Mouse (Mus musculus) testis, postnatal 14 days (tissue): ENCODE measurements around the gene Atp9a.

Source experiments
- DNase-seq: peaks from one replicate; pipeline ENCODE4 v3.0.0; 2021; ENCODE audit warnings: low spot score

Atp9a gene

DNA sequence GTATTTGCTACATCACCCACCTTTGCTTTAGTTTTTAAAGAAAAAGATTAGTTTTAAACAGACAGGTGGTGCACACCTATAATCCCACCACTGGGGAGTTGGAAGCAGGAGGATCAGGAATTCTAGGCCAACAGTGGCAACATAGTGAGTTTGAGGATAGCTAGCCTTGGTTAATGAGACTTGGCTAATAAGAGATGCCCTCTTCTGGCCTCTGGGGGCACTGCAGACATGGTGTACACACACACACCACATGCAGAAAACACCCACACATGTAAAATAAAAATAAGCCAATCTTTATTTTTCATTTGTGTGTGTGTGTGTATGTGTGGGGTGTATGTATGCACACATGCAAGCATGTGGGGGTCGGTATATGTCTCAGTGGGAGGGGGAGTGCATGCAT lies 3.4 kb downstream of the Atp9a start:
- DNase-seq, result no peak

DNA sequence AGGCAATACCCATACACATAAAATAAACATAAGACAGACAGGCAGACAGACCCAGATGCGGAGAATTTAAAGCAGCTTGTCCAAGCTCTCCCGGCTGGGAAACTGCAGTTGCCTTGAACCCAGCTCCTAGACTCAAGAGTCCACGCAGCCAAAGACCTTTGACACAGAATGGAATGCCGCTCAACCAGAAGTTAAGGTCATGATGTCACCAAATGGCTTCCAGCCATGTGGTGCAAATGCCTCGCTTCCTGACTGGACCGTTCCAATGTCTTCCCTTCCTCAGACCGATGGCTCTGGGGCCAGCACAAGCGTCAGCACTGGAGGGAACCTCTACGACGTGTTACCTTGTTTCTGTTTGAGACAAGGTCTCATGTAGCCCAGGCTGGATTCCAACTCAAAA lies 4.3 kb downstream of the Atp9a start:
- DNase-seq, result no peak

DNA sequence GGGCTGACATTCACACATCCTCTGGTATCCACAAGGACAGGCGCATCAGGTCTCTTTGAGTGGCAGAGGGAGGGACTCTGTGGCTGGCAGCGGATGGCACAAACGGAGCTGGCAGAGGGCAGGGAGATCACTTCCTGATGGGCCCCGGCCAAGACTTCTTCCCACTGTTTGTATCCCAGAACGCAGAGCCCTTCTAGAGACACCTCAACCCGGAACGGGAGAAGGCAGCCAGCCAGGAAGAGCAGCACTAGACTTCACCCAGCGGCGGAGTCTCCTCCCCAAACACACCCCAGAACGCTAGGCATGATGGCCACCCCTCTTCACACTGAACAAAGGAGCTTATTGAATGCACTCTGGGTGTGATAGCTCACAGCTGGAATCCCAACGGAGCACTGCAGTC lies 8.2 kb downstream of the Atp9a start:
- peak; percentile 68 for DNase-seq

DNA sequence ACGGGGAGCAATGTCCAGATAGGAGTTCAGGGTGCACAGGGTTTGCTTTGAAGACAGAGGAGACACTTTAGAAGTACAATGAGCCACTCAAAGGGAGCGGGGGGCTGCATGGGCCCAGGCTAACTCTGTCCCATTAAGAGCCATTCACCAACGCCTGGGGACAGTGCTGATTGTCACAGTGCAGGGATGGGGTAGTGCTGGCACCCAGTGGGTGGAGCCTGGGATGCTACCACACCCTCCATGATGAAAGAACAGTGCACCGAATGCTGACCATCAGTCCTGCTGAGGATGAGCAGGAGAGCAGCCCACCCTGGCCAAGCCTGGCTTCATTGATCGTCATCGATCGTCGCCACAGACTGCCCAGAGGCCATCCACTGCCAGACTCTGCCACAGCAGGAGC lies 11.0 kb downstream of the Atp9a start:
- DNase-seq, result no peak

DNA sequence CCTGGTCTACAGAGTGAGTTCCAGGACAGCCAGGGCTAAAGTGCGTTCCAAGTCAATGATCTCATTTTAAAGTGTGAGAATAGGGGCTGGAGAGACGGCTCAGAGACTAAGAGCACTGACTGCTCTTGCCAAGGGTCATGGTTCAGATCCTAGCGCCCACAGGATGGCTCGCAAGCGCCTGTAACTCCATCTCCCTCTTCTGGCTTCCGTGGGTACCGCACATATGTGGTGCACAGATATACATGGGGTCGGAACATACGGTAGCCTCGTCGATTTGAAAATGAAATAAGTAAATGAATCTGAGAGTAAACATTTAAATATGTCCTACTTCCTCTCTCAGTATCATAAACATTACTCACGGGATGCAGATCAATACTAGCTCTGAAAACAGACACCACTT lies 12.5 kb downstream of the Atp9a start:
- no peak for DNase-seq

DNA sequence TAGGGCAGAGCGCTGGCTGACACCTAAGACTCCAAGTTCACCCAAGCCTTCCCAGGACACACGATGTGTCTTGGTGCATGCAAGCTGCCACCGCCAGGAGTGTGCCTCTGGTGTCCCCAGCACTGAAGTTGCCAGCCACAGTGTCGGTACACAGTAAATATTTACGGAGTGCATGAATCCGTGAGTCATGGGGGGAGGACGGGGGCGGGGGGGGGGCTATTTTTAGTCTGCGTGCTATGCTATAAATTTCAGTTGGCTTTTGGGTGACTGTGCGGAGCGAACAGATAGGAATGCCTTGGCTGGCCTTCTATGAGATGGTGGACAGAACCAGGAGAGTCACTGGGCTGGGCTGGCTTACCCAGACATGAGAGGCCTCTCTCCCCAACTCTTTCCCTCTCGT lies 14.2 kb downstream of the Atp9a start:
- DNase-seq, result no peak

DNA sequence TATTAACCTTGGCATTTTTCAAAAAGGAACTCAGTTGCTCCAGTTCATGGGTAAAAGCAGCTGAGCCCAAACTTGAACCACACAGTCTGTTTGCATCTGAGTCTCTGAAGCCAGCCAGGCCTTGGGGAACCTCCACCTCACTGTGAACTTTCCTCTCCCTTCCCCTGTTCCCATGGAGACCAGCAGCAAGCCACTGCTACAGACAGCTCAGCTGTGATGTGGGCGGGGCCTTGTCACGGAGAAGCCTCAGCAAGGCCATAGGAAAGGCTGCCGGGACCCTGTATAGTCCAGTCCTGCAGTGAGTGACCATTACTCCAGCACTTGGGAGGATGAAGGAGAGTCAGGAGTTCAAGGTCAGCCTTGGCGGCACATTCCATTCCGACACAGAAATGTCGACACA lies 16.2 kb downstream of the Atp9a start:
- DNase-seq, result peak; percentile 68

DNA sequence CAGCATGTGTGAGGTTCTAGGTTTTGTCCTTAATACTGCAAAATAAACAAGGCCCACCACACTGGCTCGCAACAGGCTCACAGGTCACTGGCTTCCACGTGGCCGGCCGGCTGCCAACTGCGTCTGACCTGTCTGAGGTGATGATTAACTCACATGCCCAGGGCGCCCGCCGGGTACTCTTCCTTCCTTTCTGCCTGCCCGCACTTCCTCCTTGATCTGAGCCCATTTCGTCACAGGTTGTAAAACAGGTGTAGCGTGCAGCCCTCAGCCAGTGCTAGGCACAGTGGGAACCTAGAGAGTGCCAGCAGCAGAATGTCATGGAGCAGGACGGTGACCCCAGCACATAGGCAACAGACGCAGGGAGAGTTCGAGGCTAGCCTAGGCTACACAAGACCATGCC lies 20.9 kb downstream of the Atp9a start:
- DNase-seq, result no peak

DNA sequence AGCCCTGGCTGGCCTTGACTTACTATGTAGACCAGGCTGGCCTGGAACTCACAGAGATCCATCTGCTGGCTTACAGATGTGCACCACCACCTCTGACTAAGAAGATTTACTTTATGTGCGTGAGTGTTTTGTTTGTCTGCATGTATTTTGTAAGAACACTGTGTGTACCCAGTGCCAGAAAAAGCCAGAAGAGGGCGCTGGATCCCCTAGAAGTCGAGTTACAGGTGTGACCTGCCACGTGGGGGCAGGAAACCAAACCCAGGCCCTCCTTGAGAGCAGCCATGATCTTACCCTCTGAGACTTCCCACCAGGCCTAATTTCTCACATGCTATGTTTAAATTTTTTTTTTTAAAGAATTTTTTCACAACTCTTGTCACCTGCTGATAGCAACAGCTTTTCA lies 22.5 kb downstream of the Atp9a start:
- no peak for DNase-seq

DNA sequence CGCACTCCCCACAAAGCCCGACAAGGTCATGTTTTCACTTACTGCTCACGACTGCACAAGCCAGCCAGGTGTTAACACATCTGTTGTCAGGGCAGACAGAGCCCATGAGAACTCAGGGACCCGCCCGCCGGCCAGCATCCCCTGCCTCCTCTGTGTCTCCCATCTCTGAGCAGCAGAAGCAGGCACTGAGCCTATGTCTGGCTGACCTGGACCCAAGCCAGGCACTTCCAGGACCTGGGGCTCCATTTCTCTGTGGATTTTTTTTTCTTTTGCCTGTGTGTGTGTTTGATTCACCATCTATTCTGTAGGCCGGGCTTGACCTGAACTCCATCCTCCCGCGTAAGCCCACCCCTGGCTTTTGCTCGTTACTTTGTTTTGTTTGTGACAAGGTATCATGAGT lies 23.5 kb downstream of the Atp9a start:
- peak; percentile 20 for DNase-seq

DNA sequence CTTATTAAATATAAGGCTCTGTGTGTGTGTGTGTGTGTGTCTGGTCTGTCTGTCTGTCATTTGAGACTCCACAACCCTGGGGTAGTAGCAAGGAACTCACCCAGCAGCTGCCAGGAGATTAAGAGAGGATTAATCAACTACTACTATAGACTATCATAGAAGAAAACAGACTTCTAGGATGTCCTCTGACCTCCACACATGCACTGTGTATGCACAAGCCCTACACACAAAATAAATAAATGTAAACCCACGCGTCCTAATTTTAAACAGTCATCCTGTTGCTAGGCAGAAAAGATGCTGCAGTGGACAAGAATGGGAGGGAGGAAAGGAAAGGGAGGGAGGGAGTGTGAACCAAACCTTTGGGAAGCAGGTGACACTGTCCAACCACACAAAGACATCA lies 23.9 kb downstream of the Atp9a start:
- no peak for DNase-seq

DNA sequence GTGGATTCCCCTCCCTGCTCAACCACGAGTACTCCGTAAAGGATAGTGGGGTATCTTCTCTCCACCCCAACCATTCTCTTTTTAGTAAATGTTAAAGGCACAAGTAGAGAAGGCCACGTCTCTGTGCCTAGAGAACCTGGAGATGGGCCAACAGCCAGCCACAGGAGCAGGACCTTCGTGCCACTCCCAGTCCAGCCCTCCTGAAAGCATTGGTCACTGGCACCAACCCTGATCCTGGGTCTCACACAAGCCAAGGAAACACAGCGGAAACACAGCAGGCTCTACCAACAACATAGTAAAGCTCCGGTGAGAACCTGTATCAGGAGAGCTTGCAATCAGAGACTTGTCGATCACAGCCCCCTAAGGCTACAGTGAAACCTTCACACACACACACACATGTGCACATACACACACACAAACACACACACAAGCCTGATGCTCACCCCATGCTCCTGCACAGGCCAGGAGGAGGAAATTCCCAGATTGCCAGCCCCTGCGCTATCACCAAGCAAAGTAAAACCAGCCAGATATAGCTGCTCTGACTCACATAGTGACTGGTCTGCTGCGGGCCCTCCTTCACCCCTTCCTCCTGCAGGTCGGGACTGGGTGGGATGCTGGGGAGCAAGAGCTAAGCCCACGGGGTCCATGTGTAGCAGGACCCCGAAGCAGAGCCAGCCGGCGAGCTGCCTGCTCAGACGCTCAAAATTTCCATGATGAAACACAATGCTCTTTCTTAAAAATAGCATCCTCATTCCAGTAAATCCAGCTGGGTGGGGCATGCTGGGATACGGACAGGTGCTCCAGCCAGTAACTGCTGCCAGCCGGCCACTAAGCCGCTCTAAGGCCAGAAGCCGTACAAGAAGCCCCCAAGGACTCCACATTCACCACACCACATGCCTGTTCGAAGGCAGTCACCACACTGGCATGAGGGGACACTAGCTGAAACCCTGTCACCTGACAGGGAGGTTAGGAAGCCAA lies 29.7 kb downstream of the Atp9a start:
- DNase-seq, result no peak

DNA sequence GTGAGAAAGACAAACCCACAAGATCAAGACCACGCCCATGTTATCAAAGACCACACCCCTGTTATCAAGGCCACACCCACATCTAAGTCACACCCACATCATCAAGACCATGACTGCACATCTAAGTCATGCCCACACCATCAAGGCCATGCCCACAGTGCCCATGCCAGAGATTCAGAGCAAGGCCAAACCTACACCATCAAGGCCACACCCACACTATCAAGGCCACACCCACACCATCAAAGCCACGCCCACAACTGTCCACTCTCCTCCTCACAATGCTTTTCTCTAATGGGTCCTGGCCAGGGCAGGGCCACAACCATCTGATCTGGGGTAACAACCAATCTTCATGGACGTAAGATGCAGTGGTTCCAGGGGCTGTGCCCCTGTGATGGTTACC lies 31.2 kb downstream of the Atp9a start:
- no peak for DNase-seq

DNA sequence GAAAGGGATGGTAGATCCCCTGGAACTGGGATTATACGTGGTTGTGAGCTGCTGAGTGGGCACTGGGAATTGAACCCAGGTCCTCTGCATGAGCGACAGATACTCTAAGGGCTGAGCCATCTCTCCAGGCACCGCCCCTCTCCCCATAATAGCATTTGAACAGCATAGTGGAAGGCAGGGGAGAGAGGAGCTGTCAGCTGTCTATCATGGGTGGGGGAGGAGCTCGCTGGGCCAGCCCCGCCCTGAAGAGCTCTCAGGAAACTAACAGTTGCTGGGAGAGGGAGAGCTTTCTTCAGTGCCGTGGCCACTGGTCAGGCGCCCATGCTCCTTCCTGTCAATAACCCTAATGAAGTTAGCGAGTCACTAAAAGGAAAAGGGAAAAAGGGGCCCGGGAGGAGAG lies 34.4 kb downstream of the Atp9a start:
- no peak for DNase-seq

DNA sequence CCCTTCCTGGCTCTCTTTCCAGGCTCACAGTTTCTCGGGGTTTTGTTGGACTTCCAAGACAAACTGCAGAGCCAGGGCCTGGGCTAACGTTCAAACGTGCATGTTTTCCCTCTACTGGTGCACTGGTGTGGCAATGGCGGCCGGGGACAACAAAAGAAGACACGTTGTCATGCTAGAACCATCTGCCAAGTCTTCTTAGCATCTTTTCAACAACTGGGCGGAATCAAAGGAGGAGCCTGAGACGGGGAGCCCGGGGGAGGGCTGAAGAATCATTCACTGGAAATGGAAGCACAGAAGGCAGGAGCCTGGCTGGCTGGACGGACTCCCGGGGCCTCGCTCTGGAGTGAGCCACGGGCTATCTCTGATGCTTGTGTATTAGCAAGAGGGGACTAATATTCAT lies 39.9 kb downstream of the Atp9a start:
- no peak for DNase-seq

DNA sequence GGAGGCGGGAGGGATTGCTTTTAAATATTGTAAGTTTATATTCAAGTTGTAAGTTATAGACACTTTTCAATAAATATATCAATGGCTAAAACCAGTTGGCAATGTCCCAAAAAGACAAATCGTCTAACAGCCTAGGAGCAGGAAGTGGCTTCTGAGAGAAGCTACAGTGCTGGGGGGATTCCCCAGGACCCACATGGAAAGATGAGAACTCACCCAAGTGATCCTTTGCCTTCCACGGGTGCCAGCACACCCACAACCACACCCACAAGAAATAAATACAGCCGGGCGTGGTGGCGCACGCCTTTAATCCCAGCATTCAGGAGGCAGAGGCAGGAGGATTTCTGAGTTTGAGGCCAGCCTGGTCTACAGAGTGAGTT lies 47.2 kb downstream of the Atp9a start:
- no peak for DNase-seq

DNA sequence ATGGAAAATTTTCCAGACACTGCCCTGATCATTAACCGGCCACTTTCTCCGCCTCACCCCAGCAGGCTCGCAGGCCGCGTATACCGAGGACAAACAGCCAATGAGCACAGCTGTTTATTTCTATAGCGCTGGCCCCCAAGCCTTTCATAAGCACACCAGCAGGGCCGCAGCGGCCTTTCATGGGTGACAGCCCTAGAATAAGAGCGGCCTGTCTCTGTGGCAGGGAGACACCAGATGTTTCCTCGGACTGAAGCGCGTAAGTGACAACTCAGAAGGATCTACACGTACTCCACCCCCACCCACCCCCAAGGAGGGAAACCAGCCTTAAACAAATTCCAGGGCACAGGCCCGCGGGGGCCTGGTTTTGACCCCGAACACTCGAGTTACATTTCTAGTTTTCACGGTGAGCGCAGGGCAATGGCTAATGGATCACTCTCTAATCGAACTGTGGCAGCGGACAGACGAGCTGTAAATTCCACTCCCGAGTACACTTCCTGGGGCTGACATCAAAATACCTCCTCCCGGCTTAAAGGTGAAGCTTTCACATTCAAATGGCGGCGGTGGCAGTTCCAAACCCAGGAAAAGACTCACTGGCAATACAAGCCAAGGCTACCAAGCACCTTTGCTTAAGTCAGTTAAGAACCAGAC lies 47.7 kb downstream of the Atp9a start:
- no peak for DNase-seq

DNA sequence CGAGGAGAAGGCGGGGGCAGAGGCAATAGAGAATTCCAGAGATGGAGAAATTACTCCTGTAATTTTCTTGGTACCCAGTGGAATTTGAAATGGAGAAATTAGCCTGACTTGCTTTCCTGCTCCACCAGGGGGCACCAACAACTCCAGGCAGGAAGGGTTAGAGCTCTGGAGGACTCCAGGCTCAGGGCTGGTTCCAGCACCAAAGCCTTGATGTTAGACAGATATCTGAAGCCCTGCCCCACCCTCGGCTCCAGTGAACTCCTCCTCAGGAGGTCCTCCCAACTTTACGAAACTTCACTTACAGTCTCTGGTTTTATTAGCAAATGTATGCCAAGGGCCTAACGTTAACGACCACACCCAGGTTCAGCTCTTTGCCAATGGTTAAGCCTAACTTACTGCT lies 50.4 kb downstream of the Atp9a start:
- DNase-seq, result peak; percentile 42

DNA sequence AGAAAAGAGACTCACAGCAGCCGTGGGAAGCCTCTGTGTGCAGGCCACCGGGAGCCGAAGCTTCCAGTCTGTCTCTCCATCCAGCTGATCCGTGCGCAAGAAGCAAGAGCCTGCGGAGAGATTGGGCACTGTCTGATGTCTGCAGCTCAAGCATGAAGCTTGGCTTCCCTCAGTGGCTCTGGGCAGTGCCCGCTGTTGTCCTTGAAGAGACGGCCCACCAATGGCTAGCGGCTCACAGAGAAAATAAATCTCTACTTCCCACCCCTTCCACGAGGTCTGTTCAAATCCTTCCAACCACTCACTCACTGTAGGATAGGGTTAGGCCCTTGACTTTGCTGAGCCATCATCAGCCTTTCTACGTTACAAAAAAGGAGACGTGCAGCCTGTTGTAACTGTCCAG lies 54.9 kb downstream of the Atp9a start:
- no peak for DNase-seq

DNA sequence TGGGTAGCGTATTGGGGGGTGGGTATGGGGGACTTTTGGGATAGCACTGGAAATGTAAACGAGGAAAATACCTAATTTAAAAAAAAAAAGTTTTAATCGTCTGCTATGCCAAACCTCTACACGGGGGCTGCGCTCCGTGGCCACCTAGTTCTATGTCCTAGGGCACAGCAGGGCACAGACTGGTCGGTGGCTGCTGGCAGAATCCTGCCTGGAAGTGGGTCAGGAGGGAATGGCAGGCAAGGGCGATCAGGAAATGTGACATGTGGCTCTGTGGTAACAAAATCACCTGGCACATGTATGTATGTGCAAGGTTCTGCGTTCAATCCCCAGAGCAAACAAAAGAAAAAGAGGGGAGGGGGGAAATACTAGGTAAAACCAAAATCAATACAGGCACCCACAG lies 56.3 kb downstream of the Atp9a start:
- DNase-seq, result no peak

DNA sequence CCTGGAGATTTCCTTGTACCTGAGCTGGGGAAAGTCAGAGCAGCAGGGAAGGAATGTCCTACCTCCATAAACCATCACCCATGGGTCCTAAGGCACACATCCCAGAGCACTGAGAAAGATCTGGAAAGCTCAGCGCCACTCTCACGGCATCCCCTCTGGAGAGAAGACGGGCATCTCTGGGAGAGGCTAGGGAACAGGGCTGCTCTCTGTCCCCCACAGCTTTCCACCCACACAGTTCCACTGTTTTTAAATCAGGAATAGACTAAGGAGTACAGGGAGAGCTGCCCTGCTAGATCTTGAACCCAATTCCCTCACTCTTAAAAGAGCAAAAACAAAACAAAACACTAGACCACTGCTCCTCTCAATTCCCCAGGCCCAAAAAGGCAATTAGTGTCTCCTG lies 57.5 kb downstream of the Atp9a start:
- no peak for DNase-seq

DNA sequence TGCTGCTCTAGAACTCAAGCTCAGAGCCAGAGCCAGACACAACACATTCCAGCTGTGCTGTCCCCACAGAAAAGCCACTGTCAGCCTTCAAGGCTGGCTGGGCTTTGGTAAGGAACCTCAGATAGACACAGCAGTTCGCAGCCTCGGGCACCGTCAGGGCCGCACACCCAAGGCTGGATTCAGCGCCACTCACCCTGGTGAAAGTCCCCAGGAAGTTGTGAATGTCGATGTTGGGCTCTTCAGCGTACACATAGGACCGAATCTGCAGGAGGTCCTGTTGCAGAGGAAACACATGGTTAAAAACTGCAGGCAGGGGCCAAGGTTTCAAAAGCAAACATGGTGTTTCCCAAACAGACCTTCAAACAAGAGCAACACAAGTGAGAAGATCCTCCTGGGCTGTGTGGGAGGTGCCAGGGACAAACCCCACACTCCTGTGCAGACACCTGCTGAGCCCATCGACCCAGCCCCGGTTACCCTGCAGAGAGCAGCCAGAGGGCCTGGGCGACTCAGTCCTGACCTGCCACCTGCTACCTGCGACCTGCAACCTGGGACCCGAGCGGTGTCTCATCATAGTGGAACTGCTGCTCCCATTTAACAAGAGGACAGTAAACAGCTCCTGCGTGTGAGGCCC lies 58.6 kb downstream of the Atp9a start:
- no peak for DNase-seq

DNA sequence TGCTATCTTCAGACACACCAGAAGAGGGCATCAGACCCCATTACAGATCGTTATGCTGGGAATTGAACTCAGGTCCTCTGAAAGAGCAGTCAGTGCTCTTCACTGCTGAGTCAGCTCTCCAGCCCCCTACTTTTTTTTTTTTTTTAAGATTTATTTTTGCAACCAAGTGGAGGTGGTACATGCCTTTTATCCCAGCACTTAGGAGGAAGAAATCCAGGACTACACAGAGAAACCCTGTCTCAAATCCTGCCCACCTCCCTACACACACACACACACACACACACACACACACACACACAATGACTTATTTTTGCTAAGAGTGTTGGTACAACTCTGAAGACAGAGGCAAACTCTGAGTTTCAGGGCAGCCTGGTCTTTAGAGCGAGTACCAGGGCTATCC lies 59.5 kb downstream of the Atp9a start:
- DNase-seq, result no peak
